Mouse (Mus musculus): ENCODE data around the gene Trem1.

Trem1 gene

GRCm38 (mm10) chr17:48232518-48232917 lies at the start of gene Trem1:
Gene Trem1 (plus strand): TSS chr17:48232768.
- peak in 1 of 2 experiments; percentile 6 for DNase-seq (ENCODE audit: low spot score in 2 of 2)

GRCm38 (mm10) chr17:48185252-48185651 lies 47.3 kb upstream of the Trem1 start:
- DNase-seq (ENCODE audit: low spot score in 2 of 2): no peak

DNA sequence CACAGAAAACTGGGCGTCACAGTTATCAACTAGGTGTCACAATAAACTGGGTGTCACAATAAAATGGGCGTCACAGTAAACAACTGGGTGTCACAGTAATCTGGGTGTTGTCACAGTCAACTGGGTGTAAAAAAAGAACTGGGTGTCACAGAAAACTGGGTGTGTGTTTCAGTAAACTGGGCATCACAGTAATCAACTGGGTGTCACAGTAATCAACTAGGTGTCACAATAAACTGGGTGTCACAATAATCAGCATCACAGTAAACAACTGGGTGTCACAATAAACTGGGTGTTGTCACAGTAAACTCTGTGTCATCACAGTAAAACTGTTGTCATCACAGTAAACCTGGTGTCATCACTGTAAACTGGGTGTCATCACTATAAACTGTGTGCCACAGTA lies 40.2 kb upstream of the Trem1 start:
- no peak for DNase-seq (ENCODE audit: low spot score in 2 of 2)

DNA sequence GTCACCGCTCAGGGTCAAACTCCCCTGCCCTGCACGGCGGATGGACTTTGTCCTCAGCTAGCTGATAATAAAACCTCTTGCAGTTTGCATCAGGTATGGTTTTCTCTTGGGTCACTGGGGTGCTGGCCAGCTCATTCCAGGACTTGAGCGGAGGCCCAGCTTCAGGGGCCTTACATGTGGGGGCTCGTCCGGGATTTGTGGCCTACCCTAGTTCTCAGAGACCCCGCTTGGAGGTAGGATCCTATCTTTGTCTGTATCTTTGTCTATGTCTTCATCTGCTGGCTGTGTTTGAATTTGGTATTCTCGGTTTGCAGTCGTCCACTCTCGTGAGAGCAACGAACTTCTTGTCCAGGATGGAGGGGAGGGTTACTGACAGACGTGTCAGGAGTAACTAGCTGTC lies 29.5 kb upstream of the Trem1 start:
- peak; percentile 2 to 8 for DNase-seq (ENCODE audit: low spot score in 2 of 2)

DNA sequence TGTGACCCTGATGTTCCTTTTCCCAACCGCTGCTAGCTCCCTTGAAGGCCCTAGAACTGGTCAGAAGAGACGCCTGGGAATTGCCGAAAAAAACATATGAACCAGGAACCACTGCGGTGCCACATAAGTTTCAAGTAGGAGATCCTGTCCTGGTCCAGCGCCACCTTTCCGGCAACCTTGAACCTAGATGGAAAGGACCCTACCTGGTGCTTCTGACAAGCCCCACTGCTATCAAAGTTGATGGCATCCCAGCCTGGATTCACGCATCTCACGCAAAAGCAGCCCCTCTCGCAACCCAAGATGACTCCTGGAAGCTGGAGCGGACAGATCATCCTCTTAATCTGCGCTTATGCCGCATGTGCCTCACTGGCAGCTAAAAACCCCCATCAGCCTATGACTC lies 20.0 kb upstream of the Trem1 start:
- DNase-seq (ENCODE audit: low spot score in 2 of 2): peak in 1 of 2 experiments; percentile 6

GRCm38 (mm10) chr17:48213511-48213910 lies 19.1 kb upstream of the Trem1 start:
- peak in 1 of 2 experiments; percentile 7 for DNase-seq (ENCODE audit: low spot score in 2 of 2)

DNA sequence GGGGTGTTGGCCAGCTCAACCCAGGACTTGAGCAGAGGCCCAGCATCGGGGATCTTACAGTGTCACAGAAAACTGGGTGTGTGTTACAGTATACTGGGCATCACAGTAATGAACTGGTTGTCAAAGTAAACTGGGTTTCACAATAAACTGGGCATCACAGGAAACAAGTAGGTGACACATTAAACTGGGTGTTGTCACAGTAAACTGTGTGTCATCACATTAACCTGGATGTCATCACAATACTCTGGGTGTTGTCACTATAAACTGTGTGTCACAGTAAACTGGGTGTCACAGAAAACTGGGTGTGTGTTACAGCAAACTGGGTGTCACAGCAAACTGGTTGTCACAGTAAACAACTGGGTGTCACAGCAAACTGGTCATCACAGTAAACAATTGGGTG lies 17.1 kb upstream of the Trem1 start:
- peak in 1 of 2 experiments; percentile 6 for DNase-seq (ENCODE audit: low spot score in 2 of 2)

GRCm38 (mm10) chr17:48230680-48231079 lies 1.9 kb upstream of the Trem1 start:
- DNase-seq (ENCODE audit: low spot score in 2 of 2): peak; percentile 2 to 9

GRCm38 (mm10) chr17:48233789-48234188 lies 1.2 kb downstream of the Trem1 start:
- DNase-seq (ENCODE audit: low spot score in 2 of 2): peak; percentile 1 to 2

GRCm38 (mm10) chr17:48234550-48234949 lies 2.0 kb downstream of the Trem1 start:
- peak; percentile 2 to 3 for DNase-seq (ENCODE audit: low spot score in 2 of 2)

DNA sequence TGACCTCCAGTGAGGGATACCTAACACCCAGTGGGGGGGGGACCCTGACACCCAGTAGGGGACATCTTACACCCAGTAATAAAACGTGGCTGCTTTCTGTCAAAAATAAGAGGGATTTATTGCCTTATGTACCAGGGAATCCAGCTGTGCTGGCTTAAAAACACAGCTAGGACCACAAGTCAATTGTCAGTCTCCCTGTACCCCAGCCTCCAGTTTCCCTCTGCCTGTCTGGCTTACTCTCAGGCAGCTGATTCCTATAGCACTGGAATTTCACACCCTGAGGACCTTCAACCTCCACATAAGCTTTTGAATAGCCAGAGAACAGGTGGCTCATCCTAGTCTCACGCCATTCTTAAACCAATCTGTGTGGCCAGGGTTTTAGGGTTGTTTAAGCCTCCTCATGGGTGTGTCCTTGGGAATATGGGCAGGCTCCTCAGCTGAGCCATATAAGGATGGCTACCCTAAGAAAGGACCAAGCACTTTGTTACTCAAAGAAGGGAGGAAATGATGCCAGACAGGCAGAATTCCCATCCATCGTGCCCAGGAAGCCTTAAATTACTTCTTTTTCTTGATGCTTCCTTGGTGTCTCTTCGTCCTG lies 3.3 kb downstream of the Trem1 start:
- DNase-seq (ENCODE audit: low spot score in 2 of 2): peak in 1 of 2 experiments; percentile 3

- DNase-seq (ENCODE audit: low spot score in 2 of 2): peak in 1 of 2 experiments; percentile 2
Measured at GRCm38 (mm10) chr17:48237621-48238020, 5.1 kb downstream of the Trem1 start.

GRCm38 (mm10) chr17:48247221-48247928 lies 14.8 kb downstream of the Trem1 start, which contains the start of gene Trem3:
Gene Trem3 (plus strand): TSS chr17:48247777.
- DNase-seq (ENCODE audit: low spot score in 2 of 2): peak in 1 of 2 experiments; percentile 20

- no peak for DNase-seq (ENCODE audit: low spot score in 2 of 2)
Measured at GRCm38 (mm10) chr17:48249039-48249438, 16.5 kb downstream of the Trem1 start.

GRCm38 (mm10) chr17:48249501-48249900 lies 16.9 kb downstream of the Trem1 start:
- DNase-seq (ENCODE audit: low spot score in 2 of 2): peak in 1 of 2 experiments; percentile 34

DNA sequence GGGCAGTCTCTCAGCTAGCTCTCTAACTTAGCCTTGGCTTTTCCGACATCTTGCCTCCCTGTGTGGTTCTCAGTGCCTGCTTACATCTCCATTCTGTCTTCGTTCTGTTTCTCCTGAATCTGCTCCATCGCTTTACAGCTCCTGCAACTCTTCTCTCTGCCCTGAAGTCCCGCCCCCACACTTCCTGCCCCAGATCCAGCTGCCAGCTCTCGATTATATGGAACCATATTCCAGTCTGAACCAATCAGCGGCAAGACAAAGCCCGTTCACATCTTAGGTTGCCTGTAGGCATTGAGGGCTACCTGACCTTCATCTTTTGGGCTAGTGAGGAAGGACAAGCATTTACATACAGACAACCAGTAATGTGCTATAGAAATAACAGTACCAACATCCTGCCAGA lies 18.1 kb downstream of the Trem1 start:
- DNase-seq (ENCODE audit: low spot score in 2 of 2): no peak

GRCm38 (mm10) chr17:48256575-48256974 lies 24.0 kb downstream of the Trem1 start:
- no peak for DNase-seq (ENCODE audit: low spot score in 2 of 2)

- no peak for DNase-seq (ENCODE audit: low spot score in 2 of 2)
Measured at GRCm38 (mm10) chr17:48261868-48262267, 29.3 kb downstream of the Trem1 start.

DNA sequence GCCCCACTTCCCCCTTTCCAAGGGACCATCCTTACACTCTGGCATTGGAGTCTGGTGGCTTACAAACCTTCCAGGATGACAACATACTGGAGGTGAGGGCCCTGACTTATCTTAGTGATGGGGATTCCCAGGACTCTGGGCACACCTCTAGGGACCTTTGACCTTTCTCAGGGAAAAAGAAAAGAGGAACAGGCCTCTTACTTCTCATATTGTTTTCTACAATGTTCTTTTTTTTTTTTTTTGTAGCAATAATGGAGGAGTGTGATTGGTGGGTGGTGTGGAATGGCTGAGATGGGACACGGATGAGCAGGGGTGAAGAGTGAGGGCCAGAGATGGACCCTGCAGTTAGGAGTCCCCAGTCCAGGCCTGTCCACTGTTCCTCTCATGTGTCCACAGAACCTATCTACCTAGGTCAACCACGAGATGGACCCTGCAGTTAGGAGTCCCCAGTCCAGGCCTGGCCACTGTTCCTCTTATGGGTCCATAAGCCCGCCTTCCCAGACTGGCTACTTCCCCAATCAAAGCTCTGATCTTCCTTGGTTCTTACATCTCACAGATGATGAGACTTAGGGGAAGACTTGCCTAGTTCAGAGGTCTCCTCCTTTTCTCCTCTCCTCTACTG lies 31.3 kb downstream of the Trem1 start, which contains the start of gene Treml4:
TSS of gene Treml4 (plus strand) at position 555 of the 622 bp plus-strand sequence.
- no peak for DNase-seq (ENCODE audit: low spot score in 2 of 2)

DNA sequence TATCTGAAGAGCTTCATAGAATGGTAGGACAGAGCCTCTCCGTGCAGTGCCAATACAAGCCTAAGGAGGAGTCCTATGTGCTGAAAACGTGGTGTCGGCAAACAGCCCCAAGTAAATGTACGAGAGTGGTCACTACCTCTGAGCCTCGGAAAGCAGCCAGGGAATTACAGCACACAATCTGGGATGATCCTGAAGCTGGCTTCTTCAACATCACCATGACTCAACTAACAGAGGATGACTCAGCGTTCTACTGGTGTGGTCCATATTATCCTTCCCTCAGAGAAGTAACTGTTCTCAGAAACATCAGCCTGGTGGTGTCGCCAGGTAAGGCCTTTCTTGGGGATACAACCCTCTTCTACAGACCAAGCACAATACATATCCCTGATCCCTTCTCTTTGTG lies 32.1 kb downstream of the Trem1 start:
- DNase-seq (ENCODE audit: low spot score in 2 of 2): no peak

DNA sequence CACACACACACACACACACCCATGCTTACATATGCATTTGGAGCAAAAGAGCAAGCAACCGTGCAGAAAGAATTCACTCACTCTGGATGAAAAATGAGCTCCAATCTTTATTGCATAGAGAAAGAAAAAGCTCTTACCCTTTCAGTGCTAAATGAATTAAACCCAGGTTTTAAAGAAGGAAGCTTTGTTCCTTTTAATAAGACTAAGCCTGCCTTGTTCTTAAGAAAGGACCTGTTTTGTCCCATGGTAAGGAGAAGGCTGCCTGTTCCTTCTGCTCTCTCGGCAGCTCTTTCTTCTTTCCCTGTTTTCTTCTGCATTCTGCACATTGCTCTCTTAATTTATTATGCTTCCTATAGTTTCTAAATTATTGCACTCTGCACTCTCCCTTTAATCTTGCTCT lies 33.6 kb downstream of the Trem1 start:
- no peak for DNase-seq (ENCODE audit: low spot score in 2 of 2)

DNA sequence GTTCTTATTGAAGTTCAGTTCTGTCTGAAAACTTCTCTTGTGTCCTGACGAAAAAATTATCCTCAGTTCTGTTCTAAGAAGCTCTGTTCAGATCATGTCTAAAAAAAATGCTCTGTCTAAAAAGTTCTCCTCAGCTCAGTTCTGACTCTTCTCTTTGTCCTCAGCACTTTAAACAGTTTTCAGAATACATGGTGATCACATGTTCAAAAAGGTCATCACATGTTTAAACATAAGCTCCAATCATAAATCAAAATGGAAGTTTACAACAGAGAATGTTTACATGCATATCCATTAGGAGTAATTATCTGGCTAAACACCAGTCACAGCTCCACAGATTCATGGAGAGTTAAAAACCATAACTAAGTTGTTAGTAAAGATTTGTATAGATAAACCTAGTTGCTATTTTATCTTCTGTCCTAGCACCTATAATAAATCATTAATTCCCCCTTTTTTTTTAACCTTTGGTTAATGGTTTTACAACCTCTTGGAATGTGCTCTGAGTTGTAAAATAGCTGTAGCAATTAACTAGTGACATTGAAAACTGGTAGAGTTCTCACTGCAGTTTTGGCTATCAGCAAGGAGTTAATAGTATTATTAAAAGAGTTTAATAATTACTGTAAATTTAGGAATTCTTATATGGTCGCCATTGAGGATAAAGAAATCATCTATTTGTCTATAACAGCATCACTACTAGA lies 34.2 kb downstream of the Trem1 start:
- no peak for DNase-seq (ENCODE audit: low spot score in 2 of 2)

Data from spleen, postnatal 10 days (tissue).